In genomic region chr9:80200855-80201254, GRCm38 (mm10) we compare ENCODE assay signal across 17 mouse cellular contexts. TPM values are rescaled to one million over a fixed set of nuclear protein-coding genes. Genes with fewer than 3 reads are reported as not detected.
DNase-seq lines count a peak whose midpoint lies in the region; ATAC-seq and TF ChIP-seq lines count a peak whose summit lies in the region.
"Had no signal": no experiment of that assay in that cellular context is flagged by ENCODE, and none has a peak within 500 bp of the region (broad histone marks: within the 10 kb centered on the region; RNA-seq: fewer than 3 reads in every experiment).

No protein-coding gene starts in this region.

- H3K4me1 ChIP-seq in hindbrain, embryonic 13.5 days (replicated peaks): peaks cover 20% of the 10 kb centered on the region
- no peaks in the 10 kb centered on the region for H3K4me1 ChIP-seq in hindbrain, embryonic 11.5 days (replicated peaks; ENCODE audit: control insufficient read depth, insufficient read depth, low read length)
- H3K4me1 ChIP-seq in stomach, embryonic 14.5 days (ENCODE audit: control insufficient read depth, insufficient read depth, low read length): peaks cover 16% of the 10 kb centered on the region

- no peaks in the 10 kb centered on the region for H3K36me3 ChIP-seq in hindbrain, embryonic 13.5 days
- H3K36me3 ChIP-seq in hindbrain, embryonic 11.5 days (ENCODE audit: control insufficient read depth, insufficient read depth, low read length): no peaks in the 10 kb centered on the region
- no peaks in the 10 kb centered on the region for H3K36me3 ChIP-seq in stomach, embryonic 14.5 days (ENCODE audit: control insufficient read depth, insufficient read depth, low read length)

- no peak for TF ChIP-seq CTCF in layer of hippocampus, adult 2 months (conservative IDR thresholded peaks at IDR 0.05)

- no peak for ATAC-seq in hindbrain, embryonic 13.5 days (ENCODE audit: low FRiP score)
- ATAC-seq in hindbrain, embryonic 11.5 days (ENCODE audit: low FRiP score): no peak
- ATAC-seq in stomach, embryonic 14.5 days (ENCODE audit: insufficient number of reproducible peaks, insufficient read depth, low FRiP score, low read depth): no peak

- peak overlapping the region; percentile 3; the same call in 1 of the 2 replicates for H3K27ac ChIP-seq in hindbrain, embryonic 13.5 days
- no peak overlapping the region for H3K27ac ChIP-seq in hindbrain, embryonic 11.5 days (ENCODE audit: low read depth, low read length)
- peak overlapping the region; percentile 86 for H3K27ac ChIP-seq in layer of hippocampus, adult 2 months
- H3K27ac ChIP-seq in stomach, embryonic 14.5 days (ENCODE audit: low read length): peak overlapping the region; percentile 39; the same call in 1 of the 2 replicates
- H3K27ac ChIP-seq: kidney, postnatal 0 days had no signal

- no peak overlapping the region for H3K9ac ChIP-seq in hindbrain, embryonic 13.5 days
- no peak overlapping the region for H3K9ac ChIP-seq in hindbrain, embryonic 11.5 days (ENCODE audit: low read depth, low read length)
- H3K9ac ChIP-seq in stomach, embryonic 14.5 days (replicated peaks; ENCODE audit: low read depth, low read length): no peak overlapping the region
- H3K9ac ChIP-seq: lung, embryonic 14.5 days had no signal

- no peak for DNase-seq in hindbrain, embryonic 11.5 days (ENCODE audit: low spot score)
- DNase-seq in layer of hippocampus, adult 2 months (ENCODE audit: low spot score in 2 of 2): no peak
- DNase-seq in layer of hippocampus, postnatal 25 days (ENCODE audit: extremely low spot score in 1 of 2, low spot score in 1 of 2): no peak
- DNase-seq in kidney, postnatal 36 days: peak; percentile 27 to 45
- DNase-seq in thymus, adult 18-20 months: no peak
- DNase-seq in cerebellum, postnatal 25 days: no peak
- DNase-seq: cerebellum, adult 2 months; gastrocnemius, postnatal 25 days; heart, postnatal 36 days; lung, embryonic 14.5 days; right cerebral cortex, postnatal 4 days; thymus, postnatal 25 days had no signal

- 68% methylated on average over 6 of the region's 6 CpGs for WGBS in hindbrain, embryonic 13.5 days
- WGBS in hindbrain, embryonic 11.5 days: 86% methylated on average over 6 of the region's 6 CpGs
- 65% methylated on average over 6 of the region's 6 CpGs for WGBS in stomach, embryonic 14.5 days

- no peaks in the 10 kb centered on the region for H3K27me3 ChIP-seq in hindbrain, embryonic 13.5 days
- no peaks in the 10 kb centered on the region for H3K27me3 ChIP-seq in hindbrain, embryonic 11.5 days (ENCODE audit: control insufficient read depth, insufficient read depth, low read length)
- no peaks in the 10 kb centered on the region for H3K27me3 ChIP-seq in stomach, embryonic 14.5 days (ENCODE audit: control insufficient read depth, insufficient read depth, low read length)

- H3K4me3 ChIP-seq in hindbrain, embryonic 13.5 days: no peak overlapping the region
- H3K4me3 ChIP-seq in hindbrain, embryonic 11.5 days (ENCODE audit: low read depth, low read length): no peak overlapping the region
- no peak overlapping the region; the same call in 1 of the 2 replicates for H3K4me3 ChIP-seq in layer of hippocampus, adult 2 months
- no peak overlapping the region for H3K4me3 ChIP-seq in stomach, embryonic 14.5 days (ENCODE audit: low read depth, low read length)
- H3K4me3 ChIP-seq: erythroblast, embryonic 14.5 days had no signal

- H3K9me3 ChIP-seq in hindbrain, embryonic 13.5 days: no peaks in the 10 kb centered on the region
- no peaks in the 10 kb centered on the region for H3K9me3 ChIP-seq in hindbrain, embryonic 11.5 days (ENCODE audit: control insufficient read depth, low read length)
- H3K9me3 ChIP-seq in stomach, embryonic 14.5 days (ENCODE audit: control insufficient read depth, low read depth, low read length): no peaks in the 10 kb centered on the region

- no peak overlapping the region for H3K4me2 ChIP-seq in hindbrain, embryonic 13.5 days
- H3K4me2 ChIP-seq in hindbrain, embryonic 11.5 days (replicated peaks; ENCODE audit: low read depth, low read length): no peak overlapping the region
- H3K4me2 ChIP-seq in stomach, embryonic 14.5 days (replicated peaks; ENCODE audit: low read depth, low read length): no peak overlapping the region
- H3K4me2 ChIP-seq: heart, embryonic 11.5 days; lung, embryonic 14.5 days had no signal

RNA-seq across cellular contexts. Expression of gene Myo6, which starts 36.0 kb away (rescaled TPM):
- polyA plus RNA-seq in hindbrain, embryonic 13.5 days (2015; fragmentation: Nextera tagmentation; extraction: Ambion mirVana): 19.1 and 19.7 TPM in 2 replicates
- 14.8 and 16.2 TPM in 2 replicates for polyA plus RNA-seq in hindbrain, embryonic 11.5 days (2014; fragmentation: Nextera tagmentation; extraction: Ambion mirVana)
- total RNA-seq in layer of hippocampus, adult 2 months (2021): 10 to 100 TPM; 82.0 to 83.8 TPM
- total RNA-seq in layer of hippocampus, postnatal 25 days (2021): 10 to 100 TPM; 71.7 to 84.2 TPM
- 50.6 and 54.9 TPM in 2 replicates for polyA plus RNA-seq in stomach, embryonic 14.5 days (2014; fragmentation: Nextera tagmentation; extraction: Ambion mirVana)

Comparison
In these comparisons a context has a peak if more than half of its experiments do, and no peak if none do; other contexts are left out.
1. DNase-seq: peak in kidney, postnatal 36 days (2 of 2); none in hindbrain, embryonic 11.5 days (single experiment), layer of hippocampus, adult 2 months (0 of 2), layer of hippocampus, postnatal 25 days (0 of 2), thymus, adult 18-20 months (0 of 2) and cerebellum, postnatal 25 days (0 of 2).